Mouse (Mus musculus) lung, adult 10 weeks (tissue): ENCODE data around the gene Cyp26a1. TPM values are rescaled to one million over a fixed set of nuclear protein-coding genes. Genes with fewer than 3 reads are reported as not detected.

Experiments
- polyA plus RNA-seq: library from polyadenylated mRNA; stranded (reverse); fragments of 350-450 nt; fragmentation: Illumina TruSeq; extraction: RNeasy Lipid Tissue Mini Kit (QIAGEN cat#74804); gene quantifications from one replicate; pipeline ENCODE4 v1.2.3, GENCODE M21; 2014; ENCODE audit warnings: low read depth, low replicate concordance; ENCODE audit not compliant: insufficient read depth

Gene Cyp26a1
- polyA plus RNA-seq: not detected

GRCm38 (mm10) chr19:37697651-37698272 lies at the start of gene Cyp26a1:
TSS of gene Cyp26a1 (plus strand) at chr19:37697798.

GRCm38 (mm10) chr19:37685281-37685680 lies 12.3 kb upstream of the Cyp26a1 start, which contains the start of gene Cyp26c1:
TSS of gene Cyp26c1 (plus strand) at chr19:37685581.

Other genes with a start within 250 kb of the Cyp26a1 start
- gene Exoc6, start 147.4 kb upstream of the Cyp26a1 start, polyA plus RNA-seq: 11.3 TPM
- not detected for gene Cyp26c1, start 12.2 kb upstream of the Cyp26a1 start, polyA plus RNA-seq